Mouse (Mus musculus) brain, embryonic 14.5 days (tissue): ENCODE data around the gene Itih4.

ENCODE experiments used
- CTCF ChIP-seq: fragments of 200-500 bp; IDR thresholded peaks from 2 replicates; pipeline ENCODE4 v1.5.1; 2012; ENCODE audit warnings: inconsistent platforms, mild to moderate bottlenecking, moderate library complexity, borderline replicate concordance; ENCODE audit not compliant: insufficient read depth, insufficient read length; ENCODE audit errors: extremely low read depth
- POLR2A ChIP-seq: fragments of 200-500 bp; IDR thresholded peaks from 2 replicates; pipeline ENCODE4 v1.6.1; 2012; ENCODE audit warnings: mild to moderate bottlenecking, inconsistent platforms, borderline replicate concordance; ENCODE audit not compliant: poor library complexity, insufficient read depth, insufficient read length, severe bottlenecking; ENCODE audit errors: extremely low read depth

DNA sequence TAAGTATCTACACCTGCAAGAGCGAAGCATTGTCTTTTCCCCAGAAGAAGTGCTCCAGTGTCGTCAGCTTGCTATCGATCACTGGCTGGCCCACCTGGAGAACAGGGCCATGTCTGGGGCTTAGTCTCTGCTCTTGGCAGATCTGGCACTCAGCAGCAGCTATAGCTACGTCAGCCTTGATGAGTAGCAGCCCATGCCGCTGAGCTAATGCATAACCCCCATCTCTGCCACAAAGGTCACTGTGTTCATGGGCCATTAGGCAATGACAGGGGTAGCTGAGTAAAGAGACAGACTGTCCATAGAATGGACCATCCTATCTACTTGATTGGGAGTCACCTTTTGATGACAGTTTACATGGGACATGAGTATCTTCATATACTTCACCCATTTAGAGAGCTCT is 35.8 kb upstream of the Itih4 start:
- no peak for TF ChIP-seq CTCF
- no peak for TF ChIP-seq POLR2A
